Mouse (Mus musculus) heart, postnatal 4 days (tissue): Measurements from ENCODE around the gene Olfr948. TPM values are rescaled to one million over a fixed set of nuclear protein-coding genes. Genes with fewer than 3 reads are reported as not detected.

Experiments
- DNase-seq: peaks from one replicate; pipeline ENCODE4 v3.0.0; 2021
- total RNA-seq, 2 experiments: library from RNA; stranded (reverse); gene quantifications; 2 replicates each; pipeline ENCODE4 v1.2.3; 2021

The Olfr948 gene
- not detected for total RNA-seq

DNA sequence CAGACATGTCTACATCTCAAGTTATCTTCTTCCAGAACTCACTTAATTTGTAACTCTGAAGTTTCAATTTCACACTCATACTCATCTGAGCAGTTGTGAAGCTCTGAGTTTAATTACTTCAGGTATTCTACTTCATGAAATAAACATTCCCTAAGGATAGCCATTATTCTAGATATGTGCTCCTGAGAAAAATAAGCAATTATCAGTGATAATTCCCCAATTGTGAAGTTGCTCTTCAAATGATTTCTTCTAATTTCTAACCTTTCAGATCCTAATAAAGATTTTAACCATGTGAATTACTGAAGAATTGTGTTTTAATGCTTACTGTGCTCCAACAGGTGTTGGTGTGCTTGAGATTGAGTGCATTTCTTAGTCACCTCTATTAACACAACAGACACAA lies at the start of gene Olfr948:
TSS of gene Olfr948 (minus strand) at position 101 of the 400 bp plus-strand sequence.
- DNase-seq, result no peak

- no peak for DNase-seq
Observed at GRCm38 (mm10) chr9:39287136-39287535, 38.7 kb downstream of the Olfr948 start.

DNA sequence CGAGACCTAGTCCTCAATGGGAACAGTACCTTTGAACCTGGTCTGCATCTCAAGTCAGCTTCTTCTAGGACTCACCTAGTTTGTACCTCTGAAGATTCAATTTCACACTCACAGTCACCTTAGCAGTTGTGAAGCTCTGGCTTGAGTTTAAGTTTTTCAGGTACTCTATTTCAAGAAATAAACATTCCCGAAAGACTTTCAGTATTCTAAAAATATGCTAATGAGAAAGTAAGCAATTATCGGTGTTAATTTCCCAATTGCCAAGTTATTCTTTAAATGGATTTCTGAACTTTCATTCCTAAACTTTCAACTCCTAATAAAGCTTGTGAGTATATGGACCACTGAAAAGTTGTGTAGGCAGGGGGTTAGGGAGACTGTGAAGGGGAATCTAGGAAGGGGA lies 49.1 kb downstream of the Olfr948 start, which contains the start of gene Olfr945:
TSS of gene Olfr945 (minus strand) at position 101 of the 400 bp plus-strand sequence.
- no peak for DNase-seq

Other genes starting within 250 kb of the Olfr948 start
- not detected for gene Olfr938, start 247.2 kb downstream of the Olfr948 start, total RNA-seq
- gene Olfr27, start 197.9 kb downstream of the Olfr948 start, total RNA-seq, result not detected
- gene Olfr943, start 159.7 kb downstream of the Olfr948 start, total RNA-seq, result not detected
- gene Olfr944, start 124.1 kb downstream of the Olfr948 start, total RNA-seq, result not detected
- not detected for gene Olfr1537, start 76.1 kb downstream of the Olfr948 start, total RNA-seq
- not detected for gene Olfr945, start 49.2 kb downstream of the Olfr948 start, total RNA-seq
- gene Olfr951, start 61.4 kb upstream of the Olfr948 start, total RNA-seq, result not detected
- not detected for gene Olfr952, start 101.1 kb upstream of the Olfr948 start, total RNA-seq
- not detected for gene Olfr954, start 130.7 kb upstream of the Olfr948 start, total RNA-seq
- not detected for gene Olfr955, start 145.9 kb upstream of the Olfr948 start, total RNA-seq
- gene Olfr44, start 167.9 kb upstream of the Olfr948 start, total RNA-seq, result not detected
- not detected for gene Olfr957, start 189.8 kb upstream of the Olfr948 start, total RNA-seq
- gene Olfr958, start 228.0 kb upstream of the Olfr948 start, total RNA-seq, result not detected
- gene Olfr959, start 249.5 kb upstream of the Olfr948 start, total RNA-seq, result not detected